Mouse (Mus musculus): ENCODE data around the gene Gm3045. TPM values are rescaled to one million over a fixed set of nuclear protein-coding genes. Genes with fewer than 3 reads are reported as not detected.

Gm3045 gene
- polyA plus RNA-seq, 1 experiment from 2014 or later: not detected

GRCm38 (mm10) chr13:56419538-56419937, 6.9 kb upstream of the Gm3045 start:
- no peak overlapping the region for H3K27ac ChIP-seq
- H3K9me3 ChIP-seq: no peaks in the 10 kb centered on the region
- WGBS: 65% methylated on average over 6 of the region's 6 CpGs
- H3K36me3 ChIP-seq: no peaks in the 10 kb centered on the region
- H3K4me1 ChIP-seq: peaks cover 18% of the 10 kb centered on the region
- no peak for DNase-seq (ENCODE audit: low spot score)
- H3K27me3 ChIP-seq (ENCODE audit: insufficient read depth, poor library complexity, severe bottlenecking): peaks cover 42% of the 10 kb centered on the region
- H3K4me3 ChIP-seq: no peak overlapping the region

- Histone ChIP-seq H3K9me3 (no peaks in the 10 kb centered on the region), H3K27ac (no peak overlapping the region), H3K4me3 (no peak overlapping the region), H3K36me3 (no peaks in the 10 kb centered on the region), H3K27me3 (ENCODE audit: insufficient read depth, poor library complexity, severe bottlenecking) (peaks cover 56% of the 10 kb centered on the region), H3K4me1 (peaks cover 18% of the 10 kb centered on the region)
- 21% methylated on average over 16 of the region's 16 CpGs for WGBS
- no peak for DNase-seq (ENCODE audit: low spot score)
Measured at GRCm38 (mm10) chr13:56422072-56422723, 4.2 kb upstream of the Gm3045 start.

- no peak for DNase-seq (ENCODE audit: low spot score)
- 78% methylated on average over 7 of the region's 7 CpGs for WGBS
- H3K36me3 ChIP-seq: no peaks in the 10 kb centered on the region
Measured at GRCm38 (mm10) chr13:56425931-56426330, 463 bp upstream of the Gm3045 start.

GRCm38 (mm10) chr13:56428724-56429500, 2.5 kb downstream of the Gm3045 start:
- WGBS: 30% methylated on average over 16 of the region's 16 CpGs
- Histone ChIP-seq H3K4me3 (no peak overlapping the region), H3K27me3 (ENCODE audit: insufficient read depth, poor library complexity, severe bottlenecking) (peaks cover 73% of the 10 kb centered on the region), H3K4me1 (peaks cover 10% of the 10 kb centered on the region; the same call in 1 of the 2 replicates), H3K9me3 (no peaks in the 10 kb centered on the region), H3K27ac (0 out of 2 replicates have a peak overlapping the region, but pooled peaks have one; percentile 6), H3K36me3 (no peaks in the 10 kb centered on the region)
- peak; percentile 80 for DNase-seq (ENCODE audit: low spot score)

More at GRCm38 (mm10) chr13:56425931-56426330, 463 bp upstream of the Gm3045 start:
- Histone ChIP-seq H3K9me3 (no peaks in the 10 kb centered on the region), H3K27me3 (ENCODE audit: insufficient read depth, poor library complexity, severe bottlenecking) (peaks cover 80% of the 10 kb centered on the region), H3K4me1 (0 out of 2 replicates have a peak, but pooled peaks cover 3% of the 10 kb centered on the region), H3K27ac (no peak overlapping the region), H3K4me3 (no peak overlapping the region)

GRCm38 (mm10) chr13:56432496-56432895, 6.1 kb downstream of the Gm3045 start:
- H3K27me3 ChIP-seq (ENCODE audit: insufficient read depth, poor library complexity, severe bottlenecking): peaks cover 80% of the 10 kb centered on the region
- peaks cover 16% of the 10 kb centered on the region for H3K4me1 ChIP-seq
- no peak overlapping the region for H3K27ac ChIP-seq
- DNase-seq (ENCODE audit: low spot score): no peak
- H3K9me3 ChIP-seq: no peaks in the 10 kb centered on the region
- 87% methylated on average over 11 of the region's 12 CpGs for WGBS
- H3K36me3 ChIP-seq: no peaks in the 10 kb centered on the region
- H3K4me3 ChIP-seq: no peak overlapping the region

GRCm38 (mm10) chr13:56433466-56433865, 7.1 kb downstream of the Gm3045 start:
- no peaks in the 10 kb centered on the region for H3K36me3 ChIP-seq
- WGBS: 12% methylated on average over 10 of the region's 10 CpGs
- H3K4me3 ChIP-seq: no peak overlapping the region
- H3K9me3 ChIP-seq: no peaks in the 10 kb centered on the region
- H3K27me3 ChIP-seq (ENCODE audit: insufficient read depth, poor library complexity, severe bottlenecking): peaks cover 80% of the 10 kb centered on the region
- DNase-seq (ENCODE audit: low spot score): peak; percentile 84
- H3K27ac ChIP-seq: no peak overlapping the region
- H3K4me1 ChIP-seq: peaks cover 22% of the 10 kb centered on the region

GRCm38 (mm10) chr13:56434311-56434751, 7.9 kb downstream of the Gm3045 start:
- no peaks in the 10 kb centered on the region for H3K36me3 ChIP-seq
- H3K27me3 ChIP-seq (ENCODE audit: insufficient read depth, poor library complexity, severe bottlenecking): peaks cover 80% of the 10 kb centered on the region
- no peak for DNase-seq (ENCODE audit: low spot score)
- peaks cover 28% of the 10 kb centered on the region for H3K4me1 ChIP-seq
- no peak overlapping the region for H3K4me3 ChIP-seq
- no peaks in the 10 kb centered on the region for H3K9me3 ChIP-seq
- WGBS: 77% methylated on average over 9 of the region's 9 CpGs
- no peak overlapping the region for H3K27ac ChIP-seq

GRCm38 (mm10) chr13:56435615-56436287, 9.4 kb downstream of the Gm3045 start:
- no peak overlapping the region for H3K4me3 ChIP-seq
- 59% methylated on average over 10 of the region's 10 CpGs for WGBS
- no peaks in the 10 kb centered on the region for H3K9me3 ChIP-seq
- no peak overlapping the region for H3K27ac ChIP-seq
- peaks cover 28% of the 10 kb centered on the region for H3K4me1 ChIP-seq
- no peak for DNase-seq (ENCODE audit: low spot score)
- peaks cover 83% of the 10 kb centered on the region for H3K27me3 ChIP-seq (ENCODE audit: insufficient read depth, poor library complexity, severe bottlenecking)
- H3K36me3 ChIP-seq: no peaks in the 10 kb centered on the region

GRCm38 (mm10) chr13:56438211-56439075, 12.0 kb downstream of the Gm3045 start, which contains the start of gene Slc25a48:
Gene Slc25a48, plus strand, starts transcription at chr13:56438355.
- no peak within 1 kb of the TSS for H3K27ac ChIP-seq
- no peaks in the 10 kb centered on the region for H3K9me3 ChIP-seq
- H3K4me1 ChIP-seq: peaks cover 21% of the 10 kb centered on the region
- peaks cover 78% of the 10 kb centered on the region for H3K27me3 ChIP-seq (ENCODE audit: insufficient read depth, poor library complexity, severe bottlenecking)
- DNase-seq (ENCODE audit: low spot score): no peak
- no peaks in the 10 kb centered on the region for H3K36me3 ChIP-seq
- peak within 1 kb of the TSS; percentile 53 for H3K4me3 ChIP-seq
- 4% methylated on average over 51 of the region's 51 CpGs for WGBS

- DNase-seq (ENCODE audit: low spot score): no peak
- Histone ChIP-seq H3K9me3 (no peaks in the 10 kb centered on the region), H3K36me3 (no peaks in the 10 kb centered on the region), H3K27me3 (ENCODE audit: insufficient read depth, poor library complexity, severe bottlenecking) (peaks cover 52% of the 10 kb centered on the region), H3K27ac (no peak overlapping the region), H3K4me1 (peaks cover 11% of the 10 kb centered on the region), H3K4me3 (no peak overlapping the region)
- WGBS: 53% methylated on average over 7 of the region's 7 CpGs
Measured at GRCm38 (mm10) chr13:56443411-56443810, 17.0 kb downstream of the Gm3045 start.

GRCm38 (mm10) chr13:56444112-56444511, 17.7 kb downstream of the Gm3045 start:
- Histone ChIP-seq H3K4me1 (peaks cover 4% of the 10 kb centered on the region; the same call in 1 of the 2 replicates), H3K4me3 (no peak overlapping the region), H3K27me3 (ENCODE audit: insufficient read depth, poor library complexity, severe bottlenecking) (peaks cover 52% of the 10 kb centered on the region), H3K9me3 (no peaks in the 10 kb centered on the region), H3K27ac (no peak overlapping the region), H3K36me3 (no peaks in the 10 kb centered on the region)
- no peak for DNase-seq (ENCODE audit: low spot score)
- 77% methylated on average over 3 of the region's 3 CpGs for WGBS

- Histone ChIP-seq H3K36me3 (no peaks in the 10 kb centered on the region), H3K9me3 (no peaks in the 10 kb centered on the region), H3K4me3 (no peak overlapping the region), H3K27me3 (ENCODE audit: insufficient read depth, poor library complexity, severe bottlenecking) (peaks cover 43% of the 10 kb centered on the region), H3K27ac (no peak overlapping the region), H3K4me1 (peaks cover 4% of the 10 kb centered on the region; the same call in 1 of the 2 replicates)
- DNase-seq (ENCODE audit: low spot score): no peak
- WGBS: 81% methylated on average over 6 of the region's 6 CpGs
Measured at GRCm38 (mm10) chr13:56444996-56445395, 18.6 kb downstream of the Gm3045 start.
